Mouse (Mus musculus) C2C12 (cell line): ENCODE measurements around the gene Glra4. TPM values are rescaled to one million over a fixed set of nuclear protein-coding genes. Genes with fewer than 3 reads are reported as not detected.

Experiments used
- H3K27me3 ChIP-seq: one replicate; pipeline ENCODE4 v1.6.1; 2011; ENCODE audit not compliant: control insufficient read depth, insufficient read depth, insufficient read length
- H3K36me3 ChIP-seq: one replicate; pipeline ENCODE4 v1.6.1; 2011; ENCODE audit not compliant: control insufficient read depth, insufficient read depth
- H3K4me3 ChIP-seq: one replicate; pipeline ENCODE4 v1.5.1; 2011; ENCODE audit warnings: mild to moderate bottlenecking, control low read depth; ENCODE audit not compliant: poor library complexity, insufficient read depth, severe bottlenecking
- H3K79me2 ChIP-seq: one replicate; pipeline ENCODE4 v1.6.1; 2011; ENCODE audit not compliant: control insufficient read depth, insufficient read depth
- H3K79me3 ChIP-seq: one replicate; pipeline ENCODE4 v1.6.1; 2011; ENCODE audit warnings: low read depth, control low read depth
- H3ac ChIP-seq: one replicate; pipeline ENCODE3; 2011; ENCODE audit warnings: low read depth; ENCODE audit not compliant: control insufficient read depth, insufficient read length
- CEBPB ChIP-seq: IDR thresholded peaks from one replicate; pipeline ENCODE4 v1.6.1; 2011; ENCODE audit warnings: low read depth, mild to moderate bottlenecking, control low read depth, moderate library complexity
- CTCF ChIP-seq: IDR thresholded peaks from one replicate; pipeline ENCODE4 v1.5.1; 2011; ENCODE audit not compliant: control insufficient read depth, insufficient read depth, insufficient read length
- FOSL1 ChIP-seq: IDR thresholded peaks from one replicate; pipeline ENCODE4 v1.8.0; 2011; ENCODE audit warnings: mild to moderate bottlenecking, low read length; ENCODE audit not compliant: poor library complexity, insufficient read depth, severe bottlenecking
- MAX ChIP-seq: IDR thresholded peaks from one replicate; pipeline ENCODE4 v1.6.1; 2011; ENCODE audit warnings: mild to moderate bottlenecking, control low read depth
- MYOD1 ChIP-seq: IDR thresholded peaks from one replicate; pipeline ENCODE4 v1.6.1; 2011; ENCODE audit warnings: low read depth; ENCODE audit not compliant: control insufficient read depth, insufficient read length
- MYOG ChIP-seq: IDR thresholded peaks from one replicate; pipeline ENCODE4 v1.6.1; 2011; ENCODE audit not compliant: control insufficient read depth, insufficient read length; ENCODE audit errors: extremely low read depth
- USF1 ChIP-seq: IDR thresholded peaks from one replicate; pipeline ENCODE4 v1.6.1; 2011; ENCODE audit warnings: low read depth, mild to moderate bottlenecking, control low read depth, moderate library complexity
- polyA plus RNA-seq: library from polyadenylated mRNA; unstranded; fragments of >200 nt; fragmentation: generic; extraction: Trizol; gene quantifications from one replicate; pipeline ENCODE4 v1.2.1, GENCODE M21; 2012; ENCODE audit warnings: missing spikeins

Gene Glra4
- polyA plus RNA-seq, 1 experiment = not detected

GRCm38 (mm10) chrX:136797223-136797622, 17.3 kb upstream of the Glra4 start:
- TF ChIP-seq MYOD1 = no peak
- TF ChIP-seq FOSL1 = no peak
- no peak for TF ChIP-seq CTCF
- TF ChIP-seq CEBPB = no peak
- no peak for TF ChIP-seq USF1
- Histone ChIP-seq H3K36me3 (no peaks in the 10 kb centered on the region), H3K4me3 (no peak overlapping the region), H3K79me3 (no peaks in the 10 kb centered on the region), H3ac (no peak overlapping the region), H3K79me2 (no peaks in the 10 kb centered on the region), H3K27me3 (no peaks in the 10 kb centered on the region)

- no peak overlapping the region for H3ac ChIP-seq
- H3K4me3 ChIP-seq = no peak overlapping the region
- H3K79me3 ChIP-seq = no peaks in the 10 kb centered on the region
- no peaks in the 10 kb centered on the region for H3K36me3 ChIP-seq
- TF ChIP-seq CEBPB (no peak), MYOD1 (no peak), MAX (no peak), FOSL1 (no peak), CTCF (no peak), MYOG (no peak), USF1 (no peak)
- H3K27me3 ChIP-seq = no peaks in the 10 kb centered on the region
- H3K79me2 ChIP-seq = no peaks in the 10 kb centered on the region
Measured at GRCm38 (mm10) chrX:136789446-136789845, 9.5 kb upstream of the Glra4 start.

GRCm38 (mm10) chrX:136779262-136779661, 679 bp downstream of the Glra4 start:
- Histone ChIP-seq H3K36me3 (no peaks in the 10 kb centered on the region), H3K79me2 (no peaks in the 10 kb centered on the region), H3ac (no peak overlapping the region), H3K27me3 (no peaks in the 10 kb centered on the region), H3K4me3 (no peak overlapping the region), H3K79me3 (no peaks in the 10 kb centered on the region)
- TF ChIP-seq MYOG = no peak
- no peak for TF ChIP-seq CEBPB
- no peak for TF ChIP-seq FOSL1

DNA sequence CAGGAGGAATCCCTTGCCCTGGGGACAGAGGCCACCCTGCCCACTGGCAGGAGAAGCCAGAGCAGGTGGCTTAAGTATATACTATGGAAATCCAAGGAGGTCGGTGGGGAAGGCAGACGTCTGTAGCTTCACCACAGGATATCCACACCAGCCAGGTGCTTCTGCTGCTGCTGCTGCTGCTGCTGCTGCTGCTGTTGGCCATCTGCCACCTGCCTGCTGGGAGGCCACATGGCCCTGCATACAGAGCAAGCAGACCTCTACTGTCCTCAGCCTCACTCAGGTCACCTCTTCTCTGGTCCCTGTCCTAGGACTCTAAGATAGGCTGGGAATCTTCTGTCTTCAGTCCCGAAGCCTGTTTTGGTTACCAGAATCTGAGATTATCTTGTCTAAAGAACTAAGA, 1.9 kb downstream of the Glra4 start:
- Histone ChIP-seq H3K27me3 (no peaks in the 10 kb centered on the region), H3K79me2 (no peaks in the 10 kb centered on the region), H3K4me3 (no peak overlapping the region), H3K79me3 (no peaks in the 10 kb centered on the region), H3K36me3 (no peaks in the 10 kb centered on the region), H3ac (no peak overlapping the region)
- TF ChIP-seq MYOG = no peak
- no peak for TF ChIP-seq FOSL1
- TF ChIP-seq USF1 = no peak
- TF ChIP-seq CTCF = no peak
- no peak for TF ChIP-seq MYOD1
- no peak for TF ChIP-seq CEBPB
- no peak for TF ChIP-seq MAX

DNA sequence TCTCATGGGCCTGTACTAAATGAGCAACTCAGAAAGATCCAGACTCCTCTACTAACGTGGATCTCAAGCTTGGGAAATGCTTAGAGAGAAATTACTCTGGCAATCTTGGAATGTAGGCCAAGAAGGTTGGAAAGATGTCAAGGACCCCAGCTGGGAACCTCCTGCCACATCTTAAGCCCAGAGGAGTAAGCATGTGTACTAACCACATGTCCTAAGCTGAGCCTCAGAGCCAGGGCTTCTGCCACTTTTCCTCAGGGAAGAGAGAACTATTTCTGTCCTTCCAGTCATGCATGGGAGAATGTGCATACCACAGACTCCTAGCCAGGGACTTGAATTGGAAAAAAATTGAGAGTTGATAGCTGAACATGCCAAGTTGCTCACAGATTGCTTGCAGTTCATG, 6.9 kb downstream of the Glra4 start:
- H3ac ChIP-seq = no peak overlapping the region
- no peaks in the 10 kb centered on the region for H3K36me3 ChIP-seq
- H3K79me2 ChIP-seq = no peaks in the 10 kb centered on the region
- no peaks in the 10 kb centered on the region for H3K27me3 ChIP-seq
- TF ChIP-seq MYOD1 = no peak
- TF ChIP-seq FOSL1 = no peak
- TF ChIP-seq USF1 = no peak
- TF ChIP-seq MYOG = no peak
- TF ChIP-seq CTCF = no peak
- TF ChIP-seq MAX = no peak
- no peak for TF ChIP-seq CEBPB
- no peak overlapping the region for H3K4me3 ChIP-seq
- no peaks in the 10 kb centered on the region for H3K79me3 ChIP-seq

GRCm38 (mm10) chrX:136761103-136762074, 18.6 kb downstream of the Glra4 start:
- TF ChIP-seq MYOG (no peak), CTCF (no peak), MAX (no peak), USF1 (no peak), MYOD1 (no peak), FOSL1 (no peak), CEBPB (no peak)
- Histone ChIP-seq H3K79me2 (no peaks in the 10 kb centered on the region), H3K27me3 (no peaks in the 10 kb centered on the region), H3K36me3 (no peaks in the 10 kb centered on the region), H3ac (no peak overlapping the region), H3K79me3 (no peaks in the 10 kb centered on the region), H3K4me3 (no peak overlapping the region)
